Mouse (Mus musculus) urinary bladder, adult 2 months (tissue): Measurements from ENCODE around the gene Ankrd39. TPM values are rescaled to one million over a fixed set of nuclear protein-coding genes. Genes with fewer than 3 reads are reported as not detected.

ENCODE experiments used
- DNase-seq: peaks from one replicate; pipeline ENCODE4 v3.0.0; 2022; ENCODE audit warnings: low spot score
- polyA plus RNA-seq: library from polyadenylated mRNA; depleted of rRNA; stranded (reverse); fragments of >200 nt; gene quantifications from 2 replicates; pipeline ENCODE4 v1.2.3, GENCODE M21; 2012

Ankrd39 gene
- polyA plus RNA-seq, 1 experiment = 26.7 TPM

DNA sequence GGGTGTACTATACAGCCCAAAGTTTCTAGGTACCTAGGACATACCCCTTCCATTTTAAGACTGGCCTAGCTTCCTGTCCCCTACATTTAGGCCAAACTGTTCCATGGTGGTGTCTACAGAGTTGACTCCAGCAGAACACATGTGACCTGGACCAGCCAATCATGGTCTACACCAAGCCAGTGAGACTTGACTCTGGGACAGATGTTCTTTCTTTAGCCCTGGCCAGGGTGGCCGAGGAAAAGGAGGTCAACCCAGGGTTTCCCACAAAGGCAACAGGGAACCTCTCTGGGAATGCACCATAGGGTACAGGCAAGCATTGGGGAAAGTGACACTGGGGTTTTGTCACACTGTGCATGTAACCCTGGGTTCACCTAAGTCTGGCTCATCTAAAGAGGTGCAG lies 25.5 kb upstream of the Ankrd39 start:
- no peak for DNase-seq

DNA sequence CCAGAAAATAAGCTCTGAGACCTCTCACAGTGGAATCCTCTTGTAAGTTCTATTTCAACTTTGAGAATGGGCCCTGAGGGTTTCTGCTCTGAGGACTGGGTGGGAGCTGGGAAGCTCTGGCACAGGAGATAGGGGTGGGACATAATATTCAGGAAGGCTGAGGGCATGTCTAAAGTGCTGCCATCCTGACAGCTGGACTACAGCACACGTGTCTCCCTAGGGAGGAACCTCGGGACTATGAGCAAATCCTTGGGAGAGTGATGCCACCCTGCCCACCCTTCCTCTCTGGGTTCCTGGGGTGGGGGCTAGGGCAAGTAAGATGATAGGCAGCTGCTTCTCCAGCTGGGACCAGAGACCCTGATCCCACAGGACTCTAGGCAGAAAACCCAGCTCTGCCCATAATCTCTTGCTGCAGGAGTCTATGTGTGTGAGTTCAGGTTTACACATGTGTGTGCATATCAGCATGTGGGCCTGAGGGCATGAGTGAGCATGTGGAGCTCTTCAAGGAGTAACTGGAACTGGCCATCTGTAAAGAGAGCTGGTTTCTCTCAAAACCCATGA lies 25.0 kb upstream of the Ankrd39 start:
- no peak for DNase-seq

DNA sequence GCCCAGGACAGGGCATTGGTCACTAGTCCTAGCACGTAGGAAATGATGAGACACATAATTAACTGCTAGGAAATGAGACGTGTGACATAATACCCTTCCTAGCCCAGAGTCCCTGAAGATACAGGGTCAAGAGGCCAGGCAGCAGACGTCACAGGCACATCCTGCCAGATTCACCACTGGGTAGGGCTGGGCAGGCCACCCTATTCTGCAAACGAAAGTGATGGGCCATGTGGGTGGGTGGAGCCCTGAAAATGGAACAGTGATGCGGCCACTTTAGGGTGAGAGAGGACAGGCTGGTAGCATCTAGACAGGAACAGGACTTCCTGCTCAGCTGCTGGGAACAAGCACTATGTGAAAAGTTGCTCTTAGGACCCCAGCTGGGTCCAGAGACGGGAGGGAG lies 24.4 kb upstream of the Ankrd39 start:
- no peak for DNase-seq

DNA sequence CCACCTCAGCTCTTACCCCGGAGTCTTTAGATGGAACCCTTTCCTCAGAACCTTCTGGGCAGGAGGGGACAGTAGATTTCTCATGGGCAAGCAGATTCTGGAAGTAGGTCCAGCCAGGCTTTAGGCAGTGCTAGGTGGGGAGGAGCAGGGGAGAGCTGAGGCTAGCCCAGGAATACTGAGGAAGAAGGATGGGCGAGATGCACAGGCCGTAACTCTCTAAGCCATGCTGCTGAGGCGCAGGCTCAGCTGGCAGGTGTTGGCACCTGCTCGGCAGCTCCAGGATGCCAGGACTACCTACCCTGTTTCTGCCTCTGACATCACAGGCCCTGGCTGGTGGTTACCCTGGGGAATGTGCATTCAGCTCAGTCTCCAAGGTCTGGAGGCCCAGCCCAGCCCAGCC lies 23.1 kb upstream of the Ankrd39 start:
- no peak for DNase-seq

DNA sequence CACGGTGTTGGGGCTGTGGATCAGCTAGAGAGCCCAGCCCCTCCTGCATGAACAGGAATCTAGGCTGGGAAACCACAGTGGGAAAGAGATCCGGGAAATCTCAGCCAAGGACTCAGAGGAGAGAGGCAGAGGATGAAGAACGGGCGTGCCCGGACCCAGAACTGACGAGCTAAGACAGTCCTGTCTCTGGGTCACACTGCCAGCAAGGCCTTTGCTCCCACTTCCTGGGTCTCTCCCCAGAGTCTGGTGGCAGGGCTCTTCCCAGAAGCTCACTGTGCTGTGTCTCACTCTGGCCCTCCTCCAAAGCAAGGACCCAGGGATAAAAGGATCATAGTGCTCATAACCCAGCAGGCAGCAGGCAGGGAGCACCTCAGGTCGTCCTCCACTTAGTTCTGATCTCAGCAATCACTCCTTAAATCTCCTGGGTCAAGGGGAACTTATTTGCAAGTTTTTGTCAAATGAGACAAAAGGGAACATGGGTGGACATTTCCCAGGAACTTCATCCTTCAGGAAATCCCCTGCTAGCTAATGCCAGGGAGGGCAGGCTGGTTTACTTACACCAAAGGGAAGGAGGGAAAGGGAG lies 22.5 kb upstream of the Ankrd39 start:
- no peak for DNase-seq

DNA sequence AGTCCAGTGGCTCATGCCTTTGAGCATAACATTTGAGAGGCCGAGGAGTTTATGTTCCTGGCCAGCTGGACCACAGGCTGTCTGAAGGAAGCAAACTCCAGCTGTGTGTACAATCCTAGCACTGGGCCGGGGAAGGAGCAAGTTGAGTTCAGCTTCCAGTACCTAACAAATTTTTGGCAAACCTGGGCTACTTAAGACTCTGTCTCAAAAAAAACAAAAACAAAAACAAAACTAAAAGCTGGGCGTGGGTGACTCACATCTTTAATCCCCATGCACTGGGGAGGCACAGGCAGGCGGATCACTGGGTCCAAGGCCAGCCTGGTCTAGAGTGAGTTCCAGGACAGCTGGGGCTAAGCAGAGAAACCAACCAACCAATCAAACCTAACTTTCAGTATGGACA lies 21.5 kb upstream of the Ankrd39 start:
- DNase-seq = no peak

DNA sequence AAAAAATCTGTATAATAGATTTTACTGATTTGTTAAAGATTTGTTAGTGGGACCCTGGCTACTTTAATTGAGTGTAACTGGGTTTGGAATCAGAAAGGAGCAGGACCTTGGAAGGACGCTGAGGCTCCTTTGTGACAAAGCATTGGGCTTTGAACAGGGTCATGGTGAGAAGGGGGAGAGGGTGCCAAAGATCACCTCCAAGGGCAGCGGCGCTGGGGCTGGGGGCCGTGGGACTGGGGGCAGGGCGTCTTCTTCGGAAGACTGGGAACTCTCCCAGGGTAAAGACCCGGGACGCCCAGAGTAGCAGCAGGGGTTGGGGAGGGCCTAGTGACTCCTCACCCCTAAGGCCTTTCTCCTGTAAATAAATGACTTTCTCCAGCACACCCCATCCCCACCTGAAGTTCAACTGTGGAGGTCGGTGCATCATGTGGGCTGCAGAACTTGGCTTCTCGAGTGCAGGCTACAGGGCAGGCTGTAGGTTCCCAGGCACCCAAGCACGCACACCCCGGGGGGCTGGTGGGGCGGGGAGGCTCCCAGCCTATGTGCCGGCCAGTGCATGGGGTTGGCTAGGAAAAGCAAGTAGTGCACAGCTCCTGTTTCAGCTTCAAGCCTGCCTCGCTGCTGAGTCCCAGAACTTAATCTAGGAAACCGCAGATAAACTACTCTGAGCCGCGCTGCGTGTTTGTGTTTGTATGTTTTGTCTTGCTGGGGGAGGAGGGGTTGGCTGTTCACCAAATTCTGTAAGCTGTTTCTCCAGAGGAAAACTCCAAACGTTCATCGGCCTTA lies 20.8 kb upstream of the Ankrd39 start:
- no peak for DNase-seq

DNA sequence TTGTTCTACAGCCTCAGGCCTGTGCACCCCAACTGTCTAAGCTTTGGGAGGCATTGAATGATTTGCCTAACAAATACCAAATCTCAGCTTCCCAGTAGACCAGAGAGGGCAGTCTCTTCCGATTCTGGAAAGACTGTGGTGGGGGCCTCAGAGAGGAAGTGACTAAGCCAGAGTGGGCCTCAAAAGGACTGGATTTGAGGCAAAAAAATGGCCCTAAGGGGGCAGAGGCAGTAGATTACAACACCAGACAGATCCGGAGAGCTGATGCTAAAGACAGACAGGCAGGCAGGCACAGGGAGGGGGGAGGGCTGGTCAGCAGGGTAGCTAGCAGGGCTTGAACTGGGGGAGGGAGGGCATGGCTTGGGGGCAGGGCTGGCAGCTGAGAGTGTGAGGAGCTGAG lies 19.2 kb upstream of the Ankrd39 start:
- no peak for DNase-seq

DNA sequence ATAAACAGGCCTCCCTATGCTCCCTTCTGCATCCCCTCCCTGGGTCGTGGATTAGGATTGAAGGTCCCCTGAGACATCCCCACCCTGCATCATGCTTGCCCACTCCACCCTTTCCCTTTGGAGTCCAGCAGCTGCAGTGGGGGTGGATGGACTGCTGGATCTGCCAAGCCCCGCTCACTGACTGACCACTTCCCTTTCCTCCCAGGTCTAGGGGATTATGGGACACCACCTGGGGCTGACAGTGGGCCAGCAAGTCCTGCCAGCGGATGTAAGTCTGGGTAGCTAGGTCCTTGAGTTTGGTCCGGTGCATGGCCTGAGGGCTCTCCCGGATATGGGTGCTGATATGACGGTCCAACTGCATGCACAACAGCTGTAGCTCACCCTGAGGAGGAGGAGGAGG lies 16.9 kb upstream of the Ankrd39 start:
- DNase-seq = no peak

DNA sequence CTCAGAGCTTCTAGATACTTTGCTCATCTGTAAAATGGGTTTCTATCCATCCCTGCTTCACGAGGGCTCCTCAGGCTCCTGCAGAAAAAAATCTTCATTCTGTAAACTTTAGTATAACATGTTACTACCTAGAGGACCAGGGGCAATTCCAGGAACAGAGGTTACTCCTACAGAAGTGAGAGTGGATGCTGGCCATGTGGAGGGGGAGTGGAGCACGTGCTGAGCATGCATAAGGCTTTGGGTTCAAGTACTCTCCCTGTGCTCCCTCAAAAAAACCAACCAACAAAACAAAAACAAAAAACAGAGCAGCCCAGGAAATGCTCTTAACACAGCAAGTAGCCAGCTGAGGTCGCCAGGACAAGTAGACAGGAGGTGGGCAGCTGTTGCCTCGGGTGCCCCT lies 16.4 kb upstream of the Ankrd39 start:
- no peak for DNase-seq

DNA sequence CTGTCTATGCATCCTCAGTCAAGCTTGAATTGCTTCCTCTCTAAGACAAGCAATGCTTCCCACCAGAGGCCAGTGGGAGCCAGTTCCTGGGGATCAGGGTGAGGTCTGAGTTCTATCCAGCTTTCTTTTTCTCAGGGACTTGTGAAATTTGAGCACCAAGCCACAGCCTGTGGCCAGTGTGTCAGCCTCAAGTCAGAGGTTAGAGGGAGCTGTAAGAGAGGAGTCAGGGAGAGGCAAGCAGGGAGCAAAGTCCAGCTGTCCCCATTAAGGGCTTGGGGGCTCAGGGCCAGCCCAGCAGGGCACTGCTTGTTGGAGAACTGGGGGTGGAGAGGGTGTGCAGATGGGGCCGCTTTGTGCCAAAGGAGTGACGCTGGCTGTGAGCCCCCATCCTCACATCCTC lies 16.0 kb upstream of the Ankrd39 start:
- DNase-seq = no peak

DNA sequence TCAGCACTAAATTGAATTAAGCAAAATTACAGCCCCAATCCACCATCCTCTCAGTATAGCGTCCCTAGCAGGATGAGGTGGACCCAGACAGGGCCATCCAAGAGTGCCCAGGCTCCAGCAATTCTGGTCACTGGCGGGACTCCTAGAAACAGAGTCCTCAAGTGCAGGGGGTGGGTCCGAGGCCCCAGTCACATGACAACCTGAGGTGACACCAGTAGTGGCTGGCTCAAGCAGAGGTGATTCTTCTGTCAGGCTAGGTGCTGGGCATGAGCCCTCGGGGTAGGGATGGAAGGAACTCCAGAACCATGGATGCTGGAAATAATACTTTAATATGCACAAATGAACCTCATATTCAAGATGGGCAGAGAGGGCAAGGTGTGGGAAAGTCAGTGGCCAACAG lies 15.1 kb upstream of the Ankrd39 start:
- DNase-seq = no peak

DNA sequence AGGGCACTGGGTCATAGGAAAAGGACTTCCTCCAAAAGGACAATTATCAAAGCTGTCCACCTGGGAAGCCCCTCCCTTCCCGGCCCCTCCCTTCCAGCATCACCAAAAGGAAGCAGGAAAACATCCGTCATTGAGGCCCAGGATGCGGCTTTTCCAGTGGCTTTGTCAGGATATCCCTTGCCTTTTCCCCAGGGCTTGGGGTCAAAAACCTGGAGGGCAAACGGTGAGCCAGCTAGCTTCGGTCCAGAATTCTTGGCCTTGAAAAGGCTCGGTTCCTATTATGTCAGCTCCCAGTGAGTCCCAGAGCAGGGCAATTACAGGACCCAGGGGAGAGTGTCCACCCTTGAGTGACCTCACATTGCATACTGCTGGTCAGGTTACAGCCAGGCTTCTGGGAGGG lies 13.7 kb upstream of the Ankrd39 start:
- no peak for DNase-seq

DNA sequence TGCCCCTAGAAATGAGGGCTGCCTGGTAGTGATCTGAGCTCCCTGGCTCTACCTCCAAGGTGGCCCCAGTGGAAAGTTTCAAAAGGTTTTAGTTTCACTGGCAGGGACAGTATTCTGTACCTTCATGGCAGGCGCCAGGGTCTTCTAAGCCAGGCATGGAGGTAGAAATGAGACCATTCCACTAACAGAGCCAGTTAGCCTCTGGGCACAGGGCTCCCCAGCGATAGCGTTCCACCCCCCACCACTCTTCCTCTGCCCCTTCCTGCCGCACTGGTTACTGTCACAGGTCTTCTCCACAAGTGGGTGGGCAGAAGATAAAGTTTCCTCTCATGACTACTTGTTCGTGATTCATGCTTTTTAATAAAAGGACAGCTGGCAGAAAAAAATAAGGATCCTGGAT lies 12.6 kb upstream of the Ankrd39 start:
- no peak for DNase-seq

DNA sequence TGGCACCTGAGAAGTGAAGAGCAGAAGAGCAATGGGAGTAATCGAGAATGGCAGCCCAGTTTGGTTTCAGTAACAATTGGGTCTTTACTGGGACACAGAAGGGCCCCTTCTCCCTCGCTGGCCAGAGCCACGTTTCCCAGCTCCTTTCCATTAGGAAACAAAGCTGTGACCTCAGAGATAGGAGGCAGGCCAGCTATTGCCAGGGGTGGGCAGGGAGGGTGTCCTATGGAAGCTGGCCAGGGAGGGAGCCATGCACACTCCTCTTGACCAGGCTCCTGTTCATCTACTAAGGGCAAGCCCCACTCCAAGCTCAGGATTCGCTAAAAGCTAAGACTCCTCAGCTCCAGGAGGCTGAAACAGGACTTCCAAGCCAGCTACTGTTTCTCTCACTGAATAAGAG lies 12.0 kb upstream of the Ankrd39 start:
- DNase-seq = no peak

DNA sequence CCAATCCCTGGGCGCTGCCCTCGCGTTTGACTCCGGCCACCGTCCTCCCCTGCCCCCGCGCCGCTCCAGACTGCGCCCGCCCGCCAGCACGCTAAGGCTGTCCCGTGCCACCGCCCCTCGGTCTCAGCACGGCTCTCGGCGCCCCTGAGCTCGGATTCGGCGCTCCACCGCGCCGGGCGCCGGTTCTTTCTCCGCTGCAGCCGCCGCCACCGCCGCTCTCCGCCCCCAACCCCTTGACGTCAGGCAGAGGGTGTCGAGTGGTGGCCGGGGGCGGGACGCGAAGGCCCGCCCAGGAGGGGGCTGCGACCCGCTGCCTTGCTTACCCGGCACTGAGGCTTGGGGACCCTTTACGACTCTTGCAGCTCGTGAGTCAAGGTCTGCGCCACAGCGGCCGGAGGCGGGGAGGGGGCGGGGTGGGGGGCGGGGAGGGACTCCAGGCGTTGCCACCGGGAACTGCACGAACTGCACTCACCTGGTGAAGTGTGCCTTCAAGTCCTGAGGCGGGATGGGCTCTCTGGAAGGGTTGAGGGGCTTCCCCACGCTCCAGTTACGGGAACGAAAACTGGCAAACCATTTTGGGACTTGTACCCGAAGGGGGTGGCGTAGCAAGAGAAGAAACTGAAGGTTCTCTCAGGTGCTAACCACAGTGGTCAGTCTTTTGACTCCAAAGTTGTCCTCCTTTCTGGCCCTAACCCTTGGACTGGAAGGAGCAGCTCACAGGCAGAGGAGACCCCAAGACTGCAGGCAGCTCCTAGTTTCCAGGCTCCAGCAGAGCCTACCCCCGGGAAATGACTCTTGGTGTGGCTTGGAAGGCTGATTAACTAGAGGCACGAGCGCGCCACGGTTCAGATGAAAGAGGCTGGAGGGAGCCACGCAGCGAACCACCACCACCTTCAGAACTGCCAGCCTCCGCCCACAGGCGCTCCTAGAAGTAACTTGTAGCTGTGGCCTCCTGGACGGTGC lies 11.1 kb upstream of the Ankrd39 start, which contains the start of gene Sema4c:
Gene Sema4c (minus strand): TSS at position 319 of the 963 bp plus-strand sequence.
- DNase-seq = peak; percentile 79

DNA sequence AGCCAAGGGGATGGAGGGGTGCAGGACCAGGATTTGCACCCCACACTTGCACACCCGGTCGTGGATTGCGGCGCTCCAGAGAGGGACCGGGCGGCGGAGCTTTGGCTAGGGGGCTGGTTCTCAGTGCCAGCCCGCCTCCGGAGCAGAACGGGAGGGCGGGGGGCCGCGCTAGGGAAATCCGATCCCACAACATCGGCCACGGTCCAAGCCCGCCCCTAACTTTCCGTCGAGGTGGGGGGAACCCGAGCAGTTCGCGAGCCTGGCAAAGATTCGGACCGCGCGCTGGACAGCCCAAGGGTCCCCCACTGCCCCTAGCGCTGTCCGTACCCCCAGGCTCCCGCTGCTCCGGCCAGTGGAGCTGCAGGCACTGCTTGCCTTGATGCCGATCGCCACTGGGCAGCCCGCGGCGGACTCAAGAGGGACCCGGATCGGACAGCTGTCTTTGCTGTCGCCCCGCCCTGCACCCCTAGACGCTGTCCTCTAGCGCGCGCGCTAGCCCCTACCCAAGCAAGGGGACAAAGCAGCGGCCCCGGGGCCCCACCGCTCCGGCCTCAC lies 10.3 kb upstream of the Ankrd39 start:
- peak; percentile 82 for DNase-seq

DNA sequence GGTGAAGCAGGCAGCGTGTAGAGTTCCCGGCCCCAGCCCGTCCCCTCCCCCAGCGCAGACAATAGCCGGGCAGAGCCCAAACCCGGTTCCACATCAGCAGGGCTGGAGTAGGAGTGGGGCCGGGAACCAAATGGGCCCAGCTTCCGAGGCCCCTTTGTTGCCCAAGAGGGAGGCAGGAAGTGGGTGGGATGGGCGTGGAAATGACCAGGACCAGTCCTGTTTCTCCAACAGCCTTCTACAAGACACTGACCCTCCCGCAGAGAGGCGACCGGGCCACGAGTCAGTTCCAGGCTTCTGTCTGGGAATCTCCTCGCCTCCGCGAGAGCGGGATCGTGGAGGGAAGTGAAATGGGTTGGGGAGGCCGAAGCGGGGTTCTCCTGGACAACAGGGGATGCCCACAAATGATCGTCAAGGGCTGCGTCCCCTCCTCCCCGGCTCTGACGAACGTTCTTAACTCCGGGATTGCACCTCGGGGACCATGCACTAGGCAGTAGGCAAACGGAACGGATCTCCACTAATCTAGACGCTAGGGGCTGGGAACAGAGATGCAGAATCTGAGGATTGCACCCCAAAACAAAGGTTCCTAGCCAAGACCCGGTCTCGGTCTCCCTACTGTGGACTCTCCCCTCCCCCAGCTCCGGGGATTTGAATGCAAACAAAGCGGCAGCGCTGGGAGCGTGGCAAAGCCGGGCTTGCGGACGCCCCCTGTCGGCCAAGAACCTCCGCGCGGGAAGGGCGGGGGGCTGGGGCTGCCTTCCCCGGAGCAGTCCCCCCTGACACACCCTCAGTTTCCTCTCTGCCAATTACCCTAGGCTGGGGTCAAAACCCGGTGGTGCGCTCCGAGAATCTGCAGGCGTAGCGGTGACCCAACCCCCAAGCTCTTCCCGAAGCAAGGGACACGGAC lies 9.6 kb upstream of the Ankrd39 start:
- DNase-seq = peak; percentile 83

DNA sequence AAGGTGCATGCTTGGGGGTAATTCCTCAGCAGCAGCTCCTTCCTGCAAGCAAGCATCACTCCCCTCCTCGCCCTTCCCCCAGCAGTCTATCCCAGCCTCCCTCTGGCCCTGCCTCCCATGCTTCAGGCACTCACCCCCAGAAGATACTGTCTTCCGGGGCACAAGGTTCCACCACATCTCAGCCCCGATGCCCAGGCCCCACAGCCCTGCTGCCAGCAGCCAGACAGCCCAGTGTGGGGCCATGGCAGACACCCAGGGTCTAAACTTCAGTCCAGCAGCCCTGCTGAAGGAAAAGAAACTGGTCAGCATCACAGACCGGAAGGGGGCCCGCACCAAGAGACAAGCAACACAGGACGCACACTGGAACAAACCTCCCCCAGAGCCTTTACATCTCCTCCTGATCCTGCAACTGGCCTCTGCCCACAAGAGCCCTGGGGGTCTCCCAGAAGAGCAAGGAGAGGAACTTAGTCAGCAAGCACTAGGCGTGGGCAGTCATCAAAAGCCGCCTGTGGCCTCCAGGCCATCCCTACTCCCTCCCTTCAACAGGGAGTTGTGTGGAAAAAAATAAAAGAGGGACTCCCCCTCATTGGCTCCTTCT lies 8.7 kb upstream of the Ankrd39 start:
- DNase-seq = no peak

DNA sequence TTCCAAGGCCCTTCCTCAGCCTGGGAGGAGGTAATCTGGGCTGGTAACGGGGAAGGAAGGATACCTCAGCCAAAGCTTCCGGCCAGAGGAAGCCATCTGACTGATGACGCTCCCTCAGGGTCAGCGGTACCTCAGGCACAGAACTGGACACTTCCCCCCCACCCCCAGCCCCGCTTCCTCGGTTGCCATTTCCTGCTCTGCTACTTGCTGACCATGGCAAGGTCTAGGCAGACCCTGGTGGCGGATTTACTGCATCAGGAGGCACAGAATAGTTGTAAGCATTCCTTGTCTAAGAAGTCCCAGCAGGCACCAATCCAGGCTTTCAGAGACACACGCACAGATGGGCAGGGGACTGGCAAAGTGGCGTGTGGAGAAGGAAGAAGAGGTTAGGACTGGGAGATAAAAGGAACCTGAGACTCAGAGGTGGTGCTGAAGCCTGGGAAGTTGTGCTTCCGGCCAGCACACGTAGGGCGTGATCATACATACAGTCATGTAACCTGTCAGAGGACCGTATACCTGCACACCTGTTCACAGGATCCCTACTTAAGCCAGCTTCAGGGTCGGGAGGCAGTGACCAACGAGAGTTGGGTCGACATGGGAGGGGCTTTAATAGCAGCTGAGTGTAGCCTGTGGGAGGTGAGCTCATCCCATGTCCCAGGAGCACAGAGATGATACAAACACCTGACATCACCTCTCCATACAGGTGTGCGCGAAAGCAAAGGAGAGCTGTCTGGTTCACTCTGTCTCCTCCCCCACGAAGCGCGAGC lies 7.6 kb upstream of the Ankrd39 start:
- no peak for DNase-seq
